Mouse (Mus musculus) hindbrain, embryonic 12.5 days (tissue): ENCODE measurements around the gene Lrrn1. TPM values are rescaled to one million over a fixed set of nuclear protein-coding genes. Genes with fewer than 3 reads are reported as not detected.

Experiments used
- ATAC-seq: fragments of 200-750 bp; cut with Nextera tagmentation; 2 replicates; pipeline ENCODE4 v1.8.0; 2017; ENCODE audit warnings: moderate TSS enrichment; ENCODE audit not compliant: low FRiP score
- H3K27ac ChIP-seq: fragments of 300-500 bp; sonication (generic); 2 replicates; pipeline ENCODE4 v1.5.1; 2016; ENCODE audit warnings: mild to moderate bottlenecking
- H3K27me3 ChIP-seq: fragments of 300-500 bp; sonication (generic); 2 replicates; pipeline ENCODE4 v1.6.1; 2016; ENCODE audit warnings: mild to moderate bottlenecking
- H3K36me3 ChIP-seq: fragments of 300-500 bp; sonication (generic); 2 replicates; pipeline ENCODE4 v1.6.1; 2016; ENCODE audit warnings: mild to moderate bottlenecking
- H3K4me1 ChIP-seq: fragments of 300-500 bp; sonication (generic); 2 replicates; pipeline ENCODE4 v1.6.1; 2016
- H3K4me2 ChIP-seq: fragments of 300-500 bp; sonication (generic); replicated peaks from 2 replicates; pipeline ENCODE4 v1.6.1; 2016; ENCODE audit warnings: mild to moderate bottlenecking
- H3K4me3 ChIP-seq: fragments of 300-500 bp; sonication (generic); 2 replicates; pipeline ENCODE4 v1.5.1; 2016; ENCODE audit warnings: mild to moderate bottlenecking
- H3K9ac ChIP-seq: fragments of 300-500 bp; sonication (generic); 2 replicates; pipeline ENCODE4 v1.6.1; 2016; ENCODE audit warnings: mild to moderate bottlenecking, moderate library complexity
- H3K9me3 ChIP-seq: fragments of 300-500 bp; sonication (generic); replicated peaks from 2 replicates; pipeline ENCODE4 v1.6.1; 2016; ENCODE audit warnings: mild to moderate bottlenecking
- WGBS: fragments of 180-500 bp; shearing (Covaris S2); methylation state at CpG from one replicate; pipeline ENCODE4 v1.1.7; 2016; 5-methylcytosine and 5-hydroxymethylcytosine counted together
- polyA plus RNA-seq: library from polyadenylated mRNA; unstranded; fragments of >200 nt; fragmentation: Nextera tagmentation; extraction: Ambion mirVana; gene quantifications from 2 replicates; pipeline ENCODE4 v1.2.1, GENCODE M21; 2016

The Lrrn1 gene
- polyA plus RNA-seq, 1 experiment from 2014 or later = 128 TPM

GRCm38 (mm10) chr6:107541918-107542317, 12.3 kb downstream of the Lrrn1 start:
- Histone ChIP-seq H3K4me2 (no peak overlapping the region), H3K9ac (no peak overlapping the region), H3K36me3 (peaks cover 9% of the 10 kb centered on the region; the same call in 1 of the 2 replicates), H3K4me1 (no peaks in the 10 kb centered on the region; the same call in none of the 2 replicates), H3K27ac (no peak overlapping the region), H3K9me3 (no peaks in the 10 kb centered on the region), H3K4me3 (no peak overlapping the region), H3K27me3 (no peaks in the 10 kb centered on the region)
- 85% methylated on average over 4 of the region's 4 CpGs for WGBS
- no peak for ATAC-seq

- no peaks in the 10 kb centered on the region for H3K27me3 ChIP-seq
- H3K9ac ChIP-seq = no peak overlapping the region
- WGBS = 72% methylated on average over 2 of the region's 2 CpGs
- H3K4me2 ChIP-seq = no peak overlapping the region
- H3K4me1 ChIP-seq = no peaks in the 10 kb centered on the region; the same call in 1 of the 2 replicates
- peak; percentile 86 for ATAC-seq
- H3K9me3 ChIP-seq = no peaks in the 10 kb centered on the region
- no peak overlapping the region for H3K27ac ChIP-seq
- H3K36me3 ChIP-seq = 0 out of 2 replicates have a peak, but pooled peaks cover 6% of the 10 kb centered on the region
- no peak overlapping the region for H3K4me3 ChIP-seq
These were observed 16.7 kb downstream of the Lrrn1 start for GRCm38 (mm10) chr6:107546272-107546671.

- peaks cover 16% of the 10 kb centered on the region for H3K4me1 ChIP-seq
- H3K27me3 ChIP-seq = no peaks in the 10 kb centered on the region
- WGBS = 93% methylated on average over 1 of the region's 1 CpGs
- H3K4me2 ChIP-seq = no peak overlapping the region
- H3K4me3 ChIP-seq = no peak overlapping the region
- no peak for ATAC-seq
- H3K9me3 ChIP-seq = no peaks in the 10 kb centered on the region
- H3K36me3 ChIP-seq = no peaks in the 10 kb centered on the region
- no peak overlapping the region for H3K27ac ChIP-seq
- H3K9ac ChIP-seq = no peak overlapping the region
These were observed 22.9 kb downstream of the Lrrn1 start for GRCm38 (mm10) chr6:107552511-107552910.

GRCm38 (mm10) chr6:107555364-107555763, 25.8 kb downstream of the Lrrn1 start:
- H3K9ac ChIP-seq = no peak overlapping the region
- ATAC-seq = no peak
- no peak overlapping the region for H3K4me2 ChIP-seq
- H3K36me3 ChIP-seq = no peaks in the 10 kb centered on the region
- no peaks in the 10 kb centered on the region for H3K9me3 ChIP-seq
- H3K4me3 ChIP-seq = no peak overlapping the region
- H3K27me3 ChIP-seq = no peaks in the 10 kb centered on the region
- H3K27ac ChIP-seq = no peak overlapping the region
- peaks cover 24% of the 10 kb centered on the region for H3K4me1 ChIP-seq
- 91% methylated on average over 5 of the region's 5 CpGs for WGBS

GRCm38 (mm10) chr6:107556996-107557395, 27.4 kb downstream of the Lrrn1 start:
- H3K9ac ChIP-seq = no peak overlapping the region
- WGBS = 71% methylated on average over 3 of the region's 3 CpGs
- H3K9me3 ChIP-seq = no peaks in the 10 kb centered on the region
- H3K27ac ChIP-seq = peak overlapping the region; percentile 30; the same call in 1 of the 2 replicates
- H3K27me3 ChIP-seq = no peaks in the 10 kb centered on the region
- no peak overlapping the region for H3K4me2 ChIP-seq
- no peak overlapping the region for H3K4me3 ChIP-seq
- H3K36me3 ChIP-seq = no peaks in the 10 kb centered on the region
- ATAC-seq = peak; percentile 71
- H3K4me1 ChIP-seq = peaks cover 21% of the 10 kb centered on the region

- ATAC-seq = no peak
- no peak overlapping the region for H3K4me3 ChIP-seq
- H3K4me1 ChIP-seq = peaks cover 21% of the 10 kb centered on the region
- H3K27me3 ChIP-seq = no peaks in the 10 kb centered on the region
- H3K9ac ChIP-seq = no peak overlapping the region
- no peak overlapping the region for H3K4me2 ChIP-seq
- no peaks in the 10 kb centered on the region for H3K36me3 ChIP-seq
- H3K27ac ChIP-seq = 0 out of 2 replicates have a peak overlapping the region, but pooled peaks have one; percentile 17
- H3K9me3 ChIP-seq = no peaks in the 10 kb centered on the region
- WGBS = 85% methylated on average over 3 of the region's 3 CpGs
These were observed 28.2 kb downstream of the Lrrn1 start for GRCm38 (mm10) chr6:107557806-107558205.

- H3K36me3 ChIP-seq = peaks cover 5% of the 10 kb centered on the region
- no peak overlapping the region for H3K4me3 ChIP-seq
- peaks cover 9% of the 10 kb centered on the region; the same call in 1 of the 2 replicates for H3K4me1 ChIP-seq
- WGBS = 96% methylated on average over 2 of the region's 2 CpGs
- no peak overlapping the region for H3K9ac ChIP-seq
- no peaks in the 10 kb centered on the region for H3K27me3 ChIP-seq
- no peak overlapping the region for H3K4me2 ChIP-seq
- H3K9me3 ChIP-seq = no peaks in the 10 kb centered on the region
- H3K27ac ChIP-seq = no peak overlapping the region
- ATAC-seq = no peak
These were observed 32.7 kb downstream of the Lrrn1 start for GRCm38 (mm10) chr6:107562255-107562654.

GRCm38 (mm10) chr6:107566944-107567634, 37.5 kb downstream of the Lrrn1 start:
- Histone ChIP-seq H3K27ac (no peak overlapping the region), H3K36me3 (peaks cover 37% of the 10 kb centered on the region), H3K27me3 (no peaks in the 10 kb centered on the region), H3K4me1 (no peaks in the 10 kb centered on the region), H3K9me3 (no peaks in the 10 kb centered on the region), H3K4me2 (no peak overlapping the region), H3K4me3 (no peak overlapping the region), H3K9ac (no peak overlapping the region)
- WGBS = 84% methylated on average over 12 of the region's 12 CpGs
- ATAC-seq = no peak

- ATAC-seq = no peak
- no peaks in the 10 kb centered on the region for H3K9me3 ChIP-seq
- H3K4me3 ChIP-seq = no peak overlapping the region
- H3K27ac ChIP-seq = no peak overlapping the region
- H3K4me2 ChIP-seq = no peak overlapping the region
- 92% methylated on average over 3 of the region's 3 CpGs for WGBS
- H3K27me3 ChIP-seq = no peaks in the 10 kb centered on the region
- peaks cover 20% of the 10 kb centered on the region; the same call in 1 of the 2 replicates for H3K36me3 ChIP-seq
- no peaks in the 10 kb centered on the region for H3K4me1 ChIP-seq
- H3K9ac ChIP-seq = no peak overlapping the region
These were observed 45.0 kb downstream of the Lrrn1 start for GRCm38 (mm10) chr6:107574561-107574960.

GRCm38 (mm10) chr6:107575405-107575804, 45.8 kb downstream of the Lrrn1 start:
- no peak overlapping the region for H3K4me3 ChIP-seq
- WGBS = 76% methylated on average over 3 of the region's 3 CpGs
- H3K9ac ChIP-seq = no peak overlapping the region
- no peaks in the 10 kb centered on the region for H3K4me1 ChIP-seq
- H3K27me3 ChIP-seq = no peaks in the 10 kb centered on the region
- H3K9me3 ChIP-seq = no peaks in the 10 kb centered on the region
- ATAC-seq = peak; percentile 36; the same call in 1 of the 2 replicates
- H3K4me2 ChIP-seq = no peak overlapping the region
- no peak overlapping the region for H3K27ac ChIP-seq
- H3K36me3 ChIP-seq = peaks cover 18% of the 10 kb centered on the region; the same call in 1 of the 2 replicates

GRCm38 (mm10) chr6:107577309-107577708, 47.7 kb downstream of the Lrrn1 start:
- over 99% methylated on average over 8 of the region's 8 CpGs for WGBS
- H3K27ac ChIP-seq = no peak overlapping the region
- peaks cover 10% of the 10 kb centered on the region; the same call in 1 of the 2 replicates for H3K36me3 ChIP-seq
- no peaks in the 10 kb centered on the region for H3K4me1 ChIP-seq
- no peaks in the 10 kb centered on the region for H3K27me3 ChIP-seq
- H3K4me2 ChIP-seq = no peak overlapping the region
- no peaks in the 10 kb centered on the region for H3K9me3 ChIP-seq
- H3K4me3 ChIP-seq = no peak overlapping the region
- no peak overlapping the region for H3K9ac ChIP-seq
- ATAC-seq = no peak

- Histone ChIP-seq H3K36me3 (no peaks in the 10 kb centered on the region), H3K4me3 (no peak overlapping the region), H3K9me3 (no peaks in the 10 kb centered on the region), H3K27me3 (no peaks in the 10 kb centered on the region), H3K9ac (no peak overlapping the region), H3K4me2 (no peak overlapping the region), H3K4me1 (no peaks in the 10 kb centered on the region), H3K27ac (no peak overlapping the region)
- 85% methylated on average over 1 of the region's 1 CpGs for WGBS
- ATAC-seq = no peak
These were observed 54.3 kb downstream of the Lrrn1 start for GRCm38 (mm10) chr6:107583759-107584383.
